Mouse (Mus musculus): Measurements from ENCODE around the gene Hcrtr1.

DNA sequence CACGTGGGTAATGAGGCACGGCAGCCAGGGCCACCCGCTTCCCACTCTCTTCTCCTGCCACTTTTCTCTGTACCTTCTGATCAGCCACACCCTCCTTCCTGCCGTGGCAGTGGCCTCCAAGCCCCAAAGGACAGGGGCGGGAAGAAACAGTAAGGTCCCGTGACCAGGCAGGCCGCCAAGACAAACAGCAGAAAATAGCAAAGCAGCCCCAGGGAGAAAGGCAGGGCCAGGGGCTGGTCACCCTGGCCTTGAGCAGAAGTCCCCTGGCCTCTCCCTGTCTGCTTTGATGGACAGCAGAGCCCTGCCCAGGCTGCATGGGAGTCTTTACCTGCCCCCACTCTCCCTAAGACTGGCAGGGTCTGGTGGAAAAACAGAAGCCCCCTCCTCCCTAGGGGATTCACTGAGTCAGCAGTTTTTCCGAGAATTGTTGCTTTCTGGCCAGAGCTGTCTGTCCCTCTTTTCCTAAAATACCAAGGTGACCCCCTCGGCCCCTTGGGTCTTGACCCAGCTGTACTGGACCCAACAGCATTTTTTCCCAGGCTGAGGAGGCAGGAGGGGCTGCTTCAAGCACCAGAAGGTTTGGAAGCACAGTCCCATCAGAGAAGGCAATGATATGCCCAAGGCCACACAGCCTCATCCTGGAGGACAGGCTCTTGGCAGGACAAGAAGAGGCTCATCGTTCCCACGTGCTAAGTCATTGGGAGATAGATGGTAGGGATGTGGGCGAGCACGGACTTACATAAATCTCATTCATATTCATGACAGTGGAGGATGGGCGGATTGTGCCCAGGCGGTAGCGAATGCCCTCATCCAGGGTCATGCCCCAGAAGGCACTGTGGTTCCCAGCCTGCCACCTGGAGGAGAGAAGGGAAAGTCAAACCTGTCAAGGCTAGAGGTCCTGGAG lies 29.4 kb upstream of the Hcrtr1 start:
- no peak for TF ChIP-seq POLR2A (IDR thresholded peaks at IDR 0.05; ENCODE audit: low read depth, low read length)
- TF ChIP-seq CTCF (IDR thresholded peaks at IDR 0.05; ENCODE audit: extremely low read depth, insufficient read depth, insufficient read length, insufficient replicate concordance), result no peak

Data from spleen, adult 2 months (tissue).